Mouse (Mus musculus) bone marrow, adult 2 months (tissue): Measurements from ENCODE around the gene Gm45808.

Source experiments
- CTCF ChIP-seq: fragments of 200-500 bp; IDR thresholded peaks from 2 replicates; pipeline ENCODE4 v1.5.1; 2011; ENCODE audit warnings: low read length, control low read depth; ENCODE audit not compliant: control insufficient read depth, insufficient read depth
- POLR2A ChIP-seq: fragments of 200-500 bp; IDR thresholded peaks from 2 replicates; pipeline ENCODE4 v1.6.1; 2011; ENCODE audit warnings: low read depth, mild to moderate bottlenecking, control low read depth, low read length, borderline replicate concordance; ENCODE audit not compliant: control insufficient read depth

GRCm38 (mm10) chr7:45463987-45464778 is 22.4 kb downstream of the Gm45808 start:
- no peak for TF ChIP-seq CTCF
- no peak for TF ChIP-seq POLR2A
